Mouse (Mus musculus) spleen, postnatal 10 days (tissue): ENCODE data around the gene Ksr2.
"Not testable (repeated sequence)": the region's sequence is repeated elsewhere in the genome, so short reads cannot be mapped to it uniquely, and the experiment has no call there.

Source experiments
- DNase-seq, 2 experiments: peaks; one replicate each; pipeline ENCODE4 v3.0.0; 2021 to 2022; ENCODE audit warnings: low spot score in 2 of 2

Gene Ksr2

DNA sequence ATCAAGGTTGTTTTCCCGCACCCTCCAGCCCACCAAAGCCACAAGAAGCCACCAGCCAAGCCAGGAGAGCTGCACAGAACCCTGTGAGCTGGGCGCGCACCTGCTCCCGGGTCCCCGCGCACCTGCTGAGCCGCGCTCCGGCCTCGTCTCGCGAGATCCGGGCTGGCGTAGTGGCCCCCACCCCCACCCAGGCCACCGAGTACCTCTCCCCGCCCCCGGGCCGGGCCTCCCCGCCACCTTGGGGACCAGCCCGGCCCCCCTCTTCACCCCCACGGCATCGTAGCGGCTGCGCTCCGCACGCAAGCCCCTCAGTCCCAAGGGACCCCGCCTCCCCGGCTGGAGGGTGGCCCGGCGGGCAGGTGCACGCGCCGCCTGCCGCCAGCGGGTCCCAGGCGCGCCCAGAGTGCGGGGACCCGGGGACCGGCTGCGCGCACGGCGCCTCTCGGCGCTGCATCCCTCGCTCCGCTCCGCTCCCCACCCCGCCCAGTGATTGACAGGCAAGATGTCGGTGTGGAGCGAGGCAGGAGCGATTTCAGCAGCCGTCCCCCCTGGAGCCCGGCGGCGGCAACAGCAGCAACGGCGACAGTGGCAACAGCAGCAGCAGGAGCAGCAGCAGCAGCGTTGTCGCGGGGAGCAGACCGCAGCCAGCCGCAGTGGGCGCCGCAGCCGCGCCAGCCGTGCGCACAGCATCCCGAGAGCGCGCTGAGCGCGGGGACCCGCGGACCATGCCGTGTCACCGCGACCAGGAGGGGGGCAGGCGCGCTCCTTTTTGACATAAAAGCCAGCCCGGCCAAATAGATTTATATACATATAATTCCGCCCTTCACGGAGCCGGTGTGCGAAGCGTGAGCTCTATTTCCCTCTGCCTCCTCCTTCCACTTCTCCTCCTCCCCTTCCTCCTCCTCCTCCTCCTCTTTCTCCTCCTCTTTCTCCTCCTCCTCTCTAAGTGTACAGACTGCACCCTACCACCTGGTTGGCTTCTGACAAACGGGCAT, at the start of gene Ksr2:
Ksr2 (plus strand) TSS at position 494 of the 995 bp plus-strand sequence.
- peak; percentile 6 to 35 for DNase-seq

DNA sequence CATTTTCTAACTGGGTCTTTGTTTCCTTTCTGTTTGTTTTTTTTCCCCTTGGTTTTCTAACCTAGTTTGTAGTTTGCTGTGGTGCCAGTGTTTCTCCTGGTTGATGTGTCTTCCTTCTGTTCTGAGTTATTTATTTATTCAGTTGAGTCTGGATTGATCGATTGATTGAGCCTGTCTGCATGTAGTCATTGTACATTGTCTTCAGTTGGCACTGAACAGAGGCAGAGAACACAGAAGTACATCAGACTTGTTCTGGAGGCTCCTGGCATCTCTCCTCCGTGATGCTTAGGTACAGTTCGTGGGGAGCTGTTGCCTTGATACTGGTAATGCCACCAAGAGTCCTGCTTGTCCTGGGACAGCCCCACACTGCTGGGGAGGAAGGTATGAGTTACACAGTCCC, 49.0 kb upstream of the Ksr2 start:
- no peak for DNase-seq

GRCm38 (mm10) chr5:117365904-117366561, 47.8 kb upstream of the Ksr2 start:
- no peak for DNase-seq

GRCm38 (mm10) chr5:117367206-117367605, 46.6 kb upstream of the Ksr2 start:
- DNase-seq: no peak

DNA sequence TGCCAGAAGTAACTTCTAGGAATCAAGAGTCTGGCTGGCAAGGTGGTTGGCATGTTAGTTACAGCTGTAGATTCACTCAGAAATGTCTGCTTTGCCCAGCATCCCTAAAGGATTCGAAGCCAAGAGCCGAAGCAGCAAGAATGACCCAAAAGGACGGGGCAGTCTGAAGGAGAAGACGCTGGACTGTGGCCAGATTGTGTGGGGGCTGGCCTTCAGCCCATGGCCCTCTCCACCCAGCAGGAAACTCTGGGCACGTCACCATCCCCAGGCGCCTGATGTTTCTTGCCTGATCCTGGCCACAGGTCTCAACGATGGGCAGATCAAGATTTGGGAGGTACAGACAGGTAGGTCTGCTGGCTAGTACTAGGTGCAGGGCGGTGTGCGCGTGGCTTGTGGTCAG, 43.2 kb upstream of the Ksr2 start:
- DNase-seq: no peak

DNA sequence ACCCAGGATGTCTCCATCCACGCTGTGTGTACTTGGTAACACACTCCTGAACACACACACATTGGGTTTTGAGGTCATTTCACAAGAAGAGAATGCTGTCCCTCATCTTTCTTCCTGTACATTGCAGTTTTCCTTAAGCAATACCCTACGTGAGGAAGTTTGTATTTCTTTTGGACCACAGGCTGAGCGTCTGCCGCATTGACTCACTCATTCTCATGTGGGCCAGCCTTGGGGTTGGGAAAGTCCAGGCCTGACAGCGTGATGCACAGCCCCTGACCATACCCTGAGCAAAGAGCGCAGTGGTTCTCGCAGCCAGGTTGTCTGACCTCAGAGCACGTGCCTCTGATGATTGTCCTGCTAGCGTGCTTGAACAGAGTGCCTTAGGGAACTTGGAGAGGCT, 40.4 kb upstream of the Ksr2 start:
- DNase-seq: no peak

- DNase-seq: no peak
Observed at GRCm38 (mm10) chr5:117374372-117375049, 39.3 kb upstream of the Ksr2 start.

DNA sequence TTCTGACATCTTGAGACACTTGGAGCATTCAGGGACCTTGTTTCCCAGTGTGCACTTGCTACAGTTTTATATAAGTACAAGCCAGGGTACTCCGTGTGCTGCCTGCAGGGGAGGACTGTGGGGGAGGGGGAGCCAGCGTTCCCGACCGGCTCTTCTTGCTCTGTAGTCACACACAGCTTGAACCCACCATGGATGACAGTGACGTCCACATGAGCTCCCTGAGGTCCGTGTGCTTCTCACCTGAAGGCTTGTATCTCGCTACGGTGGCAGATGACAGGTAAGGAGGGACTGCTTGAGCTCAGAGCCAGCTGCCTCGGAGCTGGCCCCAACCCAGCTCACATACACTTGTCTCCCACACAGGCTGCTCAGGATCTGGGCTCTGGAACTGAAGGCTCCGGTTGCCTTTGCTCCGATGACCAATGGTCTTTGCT, 37.5 kb upstream of the Ksr2 start:
- no peak for DNase-seq

- not testable (repeated sequence) for DNase-seq
Observed at GRCm38 (mm10) chr5:117377731-117378130, 36.1 kb upstream of the Ksr2 start.

- DNase-seq: no peak
Observed at GRCm38 (mm10) chr5:117380199-117380598, 33.6 kb upstream of the Ksr2 start.

DNA sequence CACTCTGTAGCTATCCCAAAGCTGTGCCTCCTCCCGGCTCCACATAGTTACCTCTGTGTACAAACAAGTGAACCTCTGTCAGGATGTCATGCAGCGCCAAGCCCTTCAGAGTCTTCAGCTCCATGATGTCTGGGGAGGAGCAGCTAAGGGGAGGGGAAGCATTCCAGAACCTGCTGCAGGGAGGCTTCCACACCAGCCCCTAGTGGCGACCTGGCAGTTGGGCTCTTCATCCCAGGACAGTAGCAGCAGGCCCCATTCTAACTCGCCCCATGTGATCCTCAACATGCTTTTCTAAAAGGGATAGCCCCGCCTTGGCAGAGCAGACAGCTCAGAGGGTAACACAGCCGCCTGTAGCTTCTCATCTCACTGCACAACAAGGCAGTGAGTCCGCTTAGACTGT, 32.0 kb upstream of the Ksr2 start:
- no peak for DNase-seq

DNA sequence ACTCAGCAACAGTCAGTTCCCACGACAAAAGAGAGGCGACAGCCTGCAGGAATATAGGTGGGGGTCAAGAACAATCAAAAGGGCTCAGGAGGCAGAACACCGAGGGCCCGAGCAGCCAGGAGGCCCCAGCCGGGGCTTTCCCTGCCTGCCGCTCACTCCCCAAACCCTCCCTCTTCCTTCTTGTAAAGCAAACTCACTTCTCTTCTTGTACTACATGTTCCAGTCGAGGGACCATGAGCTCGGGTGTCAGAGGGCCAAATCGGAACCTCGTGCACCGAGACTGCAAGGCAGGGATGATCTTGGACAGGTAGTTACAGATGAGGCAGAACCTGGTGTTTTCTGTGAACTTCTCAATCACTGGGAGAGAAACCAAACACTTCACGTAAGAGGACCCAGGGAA, 30.6 kb upstream of the Ksr2 start:
- no peak for DNase-seq

GRCm38 (mm10) chr5:117388296-117388751, 25.5 kb upstream of the Ksr2 start:
- DNase-seq: peak; percentile 66 to 84

- peak; percentile 85 to 96 for DNase-seq
Observed at GRCm38 (mm10) chr5:117388877-117389276, 24.9 kb upstream of the Ksr2 start, which contains the start of gene Rfc5. Gene Rfc5, minus strand, starts transcription at chr5:117389047.

- DNase-seq: no peak
Observed at GRCm38 (mm10) chr5:117390895-117391294, 22.9 kb upstream of the Ksr2 start.

DNA sequence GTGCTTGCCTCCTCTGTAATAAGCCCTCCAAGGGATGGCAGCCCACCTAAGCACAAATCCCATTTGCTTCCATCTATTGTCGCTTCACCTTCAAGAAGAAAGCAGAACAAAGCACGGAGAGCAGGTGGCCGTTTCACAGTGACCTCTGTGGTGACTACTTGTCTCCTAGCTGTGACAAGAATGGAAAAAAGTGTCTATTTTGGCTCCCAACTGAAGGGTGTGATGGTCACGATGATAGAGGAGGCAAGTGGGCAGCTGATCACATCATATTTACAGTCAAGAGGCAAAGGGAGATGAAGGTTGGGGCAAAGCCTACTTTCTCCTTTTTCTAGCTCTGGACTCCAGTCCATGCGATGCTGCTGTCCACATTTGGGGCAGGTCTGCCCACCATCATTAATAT, 18.0 kb upstream of the Ksr2 start:
- DNase-seq: no peak

- DNase-seq: no peak
Observed at GRCm38 (mm10) chr5:117396596-117397014, 17.2 kb upstream of the Ksr2 start.

DNA sequence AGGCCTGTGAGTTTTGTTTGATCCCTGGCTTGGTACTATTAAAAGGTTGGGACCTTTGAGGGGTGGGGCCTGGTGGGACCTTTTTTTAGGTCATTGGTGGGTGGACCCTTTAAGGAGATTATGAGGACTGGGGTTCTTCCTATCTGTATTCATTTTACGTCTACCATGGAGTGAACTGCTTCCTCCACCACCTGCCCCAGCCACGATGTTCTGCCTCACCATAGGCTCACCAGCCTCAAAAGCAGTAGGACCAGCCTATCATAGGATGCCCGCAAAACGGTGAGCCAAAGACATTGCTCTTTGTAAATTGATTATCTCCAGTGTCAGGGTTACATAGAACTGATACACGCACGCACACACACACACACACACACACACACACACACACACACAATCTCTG, 16.4 kb upstream of the Ksr2 start:
- DNase-seq: no peak

DNA sequence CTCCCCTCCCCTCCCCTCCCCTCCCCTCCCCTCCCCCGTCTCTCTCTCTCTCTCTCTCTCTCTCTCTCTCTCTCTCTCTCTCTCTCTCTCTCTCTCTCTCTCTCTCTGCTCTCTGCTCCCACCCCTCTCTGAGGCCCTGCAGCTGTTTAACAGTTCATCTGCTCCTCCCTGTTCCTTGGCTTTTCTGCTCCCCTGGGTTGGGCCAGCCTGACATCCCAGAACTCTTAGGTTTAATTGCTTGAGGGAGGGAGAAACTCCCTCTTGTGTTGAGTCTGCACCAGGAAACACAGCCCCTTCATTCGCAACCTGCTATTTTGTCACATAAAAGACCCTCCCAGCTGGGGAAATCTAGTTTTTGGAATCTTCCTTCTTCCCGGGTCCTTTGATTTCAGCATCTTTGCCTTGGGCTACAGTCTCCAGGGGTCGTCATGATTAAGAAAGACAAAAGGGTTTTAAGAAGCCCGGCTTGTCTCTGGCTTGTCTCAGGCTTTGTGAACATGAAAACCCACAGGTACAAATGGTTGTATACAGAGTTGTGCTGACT, 15.7 kb upstream of the Ksr2 start:
- DNase-seq: no peak

DNA sequence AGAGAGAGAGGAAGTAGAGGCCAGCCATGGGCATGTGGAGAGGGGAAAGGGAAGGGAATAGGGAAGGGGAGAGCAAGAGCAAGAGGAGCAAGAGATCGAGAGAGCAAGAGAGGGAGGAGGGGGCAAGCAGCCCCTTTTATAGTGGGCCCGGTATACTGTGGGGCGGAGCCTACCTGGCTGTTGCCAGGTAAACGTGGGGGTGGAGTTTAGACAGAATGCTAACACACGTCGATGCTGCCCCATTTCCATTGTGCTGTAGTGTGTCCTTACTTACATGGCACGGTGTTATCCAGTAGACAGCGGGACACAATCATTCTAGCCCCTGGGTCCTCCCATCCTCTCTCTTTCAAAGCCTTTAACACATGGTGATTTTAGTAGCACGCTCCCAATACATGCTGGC, 14.5 kb upstream of the Ksr2 start:
- DNase-seq: no peak

DNA sequence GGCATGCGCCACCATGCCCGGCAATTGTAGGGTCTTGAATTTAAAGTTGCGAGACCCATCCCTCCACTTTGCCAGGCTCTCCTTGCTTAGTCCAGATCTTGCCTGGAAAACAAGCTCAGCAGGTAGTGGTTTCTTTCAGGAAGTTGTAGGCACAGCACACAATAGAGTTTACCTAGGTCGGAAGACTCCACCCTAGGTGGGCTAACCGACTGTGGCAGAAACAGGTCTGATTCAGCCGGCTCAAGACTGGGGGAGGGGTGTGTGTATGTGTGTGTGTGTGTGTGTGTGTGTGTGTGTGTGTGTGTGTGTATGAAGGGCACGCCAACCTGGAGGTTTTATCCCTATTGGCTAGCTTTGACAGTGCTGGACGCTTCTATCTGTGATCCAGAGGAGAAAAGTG, 10.2 kb upstream of the Ksr2 start:
- no peak for DNase-seq

DNA sequence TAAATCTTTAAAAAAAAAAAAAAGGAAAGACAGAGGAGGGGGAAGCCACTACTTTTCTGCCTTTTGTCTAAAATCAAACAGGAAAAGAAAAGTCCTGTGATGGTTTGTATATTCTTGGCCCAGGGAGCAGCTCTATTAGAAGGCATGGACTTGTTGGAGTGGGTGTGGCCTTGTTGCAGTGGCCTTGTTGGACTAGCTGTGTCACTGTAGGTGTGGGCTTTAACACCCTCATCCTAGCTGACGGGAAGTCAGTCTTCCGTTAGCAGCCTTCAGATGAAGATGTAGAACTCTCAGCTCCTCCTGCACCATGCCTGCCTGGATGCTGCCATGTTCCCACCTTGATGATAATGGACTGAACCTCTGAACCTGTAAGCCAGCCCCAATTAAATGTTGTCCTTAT, 9.1 kb upstream of the Ksr2 start:
- not testable (repeated sequence) for DNase-seq
